Mouse (Mus musculus): Measurements from ENCODE around the gene Snap47.

The Snap47 gene

GRCm38 (mm10) chr11:59451086-59451485 is at the start of gene Snap47:
TSS of gene Snap47 (minus strand) at chr11:59451186.
- no peak for DNase-seq (ENCODE audit: low spot score in 2 of 2)

- no peak for DNase-seq (ENCODE audit: low spot score in 2 of 2)
Measured at GRCm38 (mm10) chr11:59497747-59498146, 46.8 kb upstream of the Snap47 start.

- no peak for DNase-seq (ENCODE audit: low spot score in 2 of 2)
Measured at GRCm38 (mm10) chr11:59496672-59497310, 45.8 kb upstream of the Snap47 start.

DNA sequence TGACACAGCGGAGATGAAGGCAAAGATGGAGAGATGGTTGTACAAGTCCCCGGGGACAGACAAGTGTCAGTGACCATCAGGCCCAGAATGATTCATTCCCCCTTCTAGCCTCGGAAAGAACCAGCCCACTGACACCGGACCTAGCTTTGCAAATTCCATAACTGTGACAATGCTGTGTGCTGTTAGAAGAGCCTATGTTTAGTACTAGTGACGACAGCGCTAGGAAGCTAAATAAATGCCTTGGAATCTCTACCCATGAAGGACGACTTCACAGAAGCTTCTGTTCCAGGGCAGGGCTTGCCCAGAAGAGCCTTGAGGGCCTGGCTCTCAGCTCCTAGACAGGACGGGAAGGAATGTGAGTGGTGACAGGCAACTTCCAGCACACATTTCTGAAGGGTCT is 35.2 kb upstream of the Snap47 start:
- DNase-seq (ENCODE audit: low spot score in 2 of 2) = no peak

GRCm38 (mm10) chr11:59485641-59486040 is 34.7 kb upstream of the Snap47 start:
- no peak for DNase-seq (ENCODE audit: low spot score in 2 of 2)

DNA sequence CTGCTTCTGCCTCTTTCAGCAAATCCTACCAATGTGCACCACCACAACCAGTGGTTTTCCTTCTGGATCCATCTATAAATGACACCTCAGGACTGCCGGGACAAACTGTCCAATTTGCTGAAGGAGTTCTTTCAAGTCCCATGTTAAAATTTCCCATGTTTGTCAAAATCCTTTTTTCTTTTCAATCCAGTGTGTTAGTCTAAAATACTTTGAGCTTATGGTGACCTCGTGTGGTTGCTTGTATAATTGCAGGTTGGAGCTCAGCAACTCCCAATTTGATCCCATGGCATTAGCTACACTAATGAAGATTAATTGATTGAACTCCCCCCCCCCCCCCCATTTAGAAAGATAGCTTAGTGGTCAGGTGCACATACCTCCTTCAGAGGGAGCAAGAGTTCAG is 32.2 kb upstream of the Snap47 start:
- no peak for DNase-seq (ENCODE audit: low spot score in 2 of 2)

DNA sequence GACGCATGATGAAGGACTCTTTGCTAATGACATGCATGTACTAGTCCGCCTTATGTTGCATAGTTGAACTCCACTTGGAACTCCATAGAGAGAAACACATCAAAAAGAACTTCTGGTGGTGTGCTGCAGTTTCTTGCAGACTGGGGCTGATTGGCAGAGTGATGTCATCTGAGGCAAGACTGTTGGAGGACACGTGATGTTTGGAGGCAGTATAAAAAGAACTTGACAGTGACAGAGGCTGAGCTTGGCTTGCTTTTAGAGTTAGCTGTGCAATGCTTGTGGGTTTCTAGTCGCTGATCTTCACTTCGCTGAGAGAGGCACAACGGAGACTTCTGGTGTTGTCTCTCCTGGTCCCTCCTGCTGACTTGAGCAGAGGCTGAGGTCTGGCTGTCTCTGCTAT is 26.3 kb upstream of the Snap47 start:
- DNase-seq (ENCODE audit: low spot score in 2 of 2) = no peak

- DNase-seq (ENCODE audit: low spot score in 2 of 2) = peak; percentile 81 to 83
Measured at GRCm38 (mm10) chr11:59472326-59472677, 21.3 kb upstream of the Snap47 start, which contains the start of gene Zfp867. TSS of gene Zfp867 (minus strand) at chr11:59472474.

- no peak for DNase-seq (ENCODE audit: low spot score in 2 of 2)
Measured at GRCm38 (mm10) chr11:59471413-59472325, 20.7 kb upstream of the Snap47 start.

DNA sequence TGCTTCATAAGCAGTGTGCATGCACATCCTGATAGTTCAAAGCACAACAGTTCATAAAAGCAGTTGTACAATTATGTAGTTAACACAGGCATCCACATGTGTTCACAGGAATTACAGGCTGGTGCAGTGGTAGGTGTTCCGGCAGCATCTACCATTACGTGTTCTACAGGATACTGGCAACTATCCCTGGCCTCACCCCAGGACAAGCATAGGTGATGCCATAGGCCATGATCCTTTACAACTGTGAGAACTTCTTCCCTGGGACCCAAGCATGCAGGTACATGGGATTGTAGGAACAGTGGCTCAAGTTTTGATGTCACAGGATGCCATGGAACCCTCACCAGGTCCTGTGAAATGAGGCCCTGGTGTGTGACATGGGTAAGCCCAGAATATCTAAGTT is 9.5 kb upstream of the Snap47 start:
- no peak for DNase-seq (ENCODE audit: low spot score in 2 of 2)

DNA sequence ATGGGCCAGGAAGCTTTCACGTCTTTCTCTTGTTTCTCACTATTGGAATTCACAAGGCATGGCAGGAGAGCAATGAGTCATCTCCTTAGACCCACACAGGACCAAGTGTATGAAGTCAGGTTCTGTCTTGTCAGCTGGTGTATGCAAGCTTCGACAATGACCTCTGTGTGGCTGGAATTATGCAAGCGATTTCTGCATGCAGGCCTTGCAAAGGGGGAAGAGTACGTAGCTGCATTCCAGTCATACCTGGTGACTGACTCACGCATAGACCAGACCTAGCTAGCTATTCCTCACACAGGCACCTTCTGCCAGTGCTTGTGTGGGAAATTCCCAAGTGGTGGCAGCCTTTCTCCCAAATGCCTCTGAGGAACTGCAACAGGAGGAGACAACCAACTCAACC is 8.0 kb upstream of the Snap47 start:
- DNase-seq (ENCODE audit: low spot score in 2 of 2) = no peak

GRCm38 (mm10) chr11:59456891-59457290 is 5.9 kb upstream of the Snap47 start:
- DNase-seq (ENCODE audit: low spot score in 2 of 2) = no peak

- DNase-seq (ENCODE audit: low spot score in 2 of 2) = no peak
Measured at GRCm38 (mm10) chr11:59456346-59456745, 5.4 kb upstream of the Snap47 start.

DNA sequence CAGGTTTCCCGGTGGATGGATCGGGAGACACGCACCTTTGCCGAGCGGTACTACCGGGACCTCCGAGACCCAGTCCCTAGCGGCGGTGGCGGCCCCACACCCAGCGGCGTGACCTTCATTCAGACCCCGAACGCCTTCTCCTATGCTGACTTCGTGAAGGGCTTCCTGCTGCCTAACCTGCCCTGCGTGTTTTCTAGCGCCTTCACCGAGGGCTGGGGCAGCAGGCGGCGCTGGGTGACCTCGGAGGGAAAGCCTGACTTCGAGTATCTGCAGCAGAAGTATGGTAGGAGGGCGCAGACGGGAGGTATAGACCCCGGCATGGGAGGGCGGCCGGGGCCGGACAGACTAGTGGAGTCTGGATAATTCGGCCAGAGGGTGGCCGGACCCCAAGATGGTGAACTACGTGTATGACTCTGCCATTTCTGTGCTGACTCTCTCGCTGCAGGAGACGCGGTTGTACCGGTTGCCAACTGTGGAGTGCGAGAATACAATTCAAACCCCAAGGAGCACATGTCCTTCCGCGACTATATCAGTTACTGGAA is 685 bp downstream of the Snap47 start:
- DNase-seq (ENCODE audit: low spot score in 2 of 2) = no peak

DNA sequence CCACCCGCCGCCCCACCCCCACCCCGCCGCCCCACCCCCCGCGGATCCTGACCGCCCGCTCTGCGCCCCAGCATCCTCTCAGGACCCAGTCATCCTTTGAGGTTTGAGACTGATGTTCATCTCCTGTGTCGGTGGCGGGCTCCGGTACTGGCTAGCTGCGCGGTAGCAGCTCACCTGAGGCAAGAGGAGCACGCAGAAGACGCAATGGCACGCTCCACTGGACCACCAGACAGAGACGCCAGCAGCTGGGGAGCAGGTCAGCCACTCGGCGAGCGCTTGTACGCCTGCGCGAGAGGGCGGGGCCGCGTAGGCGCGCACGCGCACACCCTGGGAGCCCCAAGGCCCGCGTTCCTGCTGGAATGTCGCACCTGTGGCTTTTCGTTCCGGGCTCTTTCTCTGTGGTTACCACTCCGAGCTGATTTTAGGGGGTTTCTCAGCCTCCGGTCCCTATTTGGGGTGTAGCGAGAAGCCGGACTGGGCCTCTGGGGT is 1.2 kb downstream of the Snap47 start, which contains the start of gene Jmjd4:
TSS of gene Jmjd4 (plus strand) at position 305 of the 489 bp plus-strand sequence.
- peak; percentile 87 to 88 for DNase-seq (ENCODE audit: low spot score in 2 of 2)

- DNase-seq (ENCODE audit: low spot score in 2 of 2) = no peak
Measured at GRCm38 (mm10) chr11:59443102-59443501, 7.9 kb downstream of the Snap47 start.

DNA sequence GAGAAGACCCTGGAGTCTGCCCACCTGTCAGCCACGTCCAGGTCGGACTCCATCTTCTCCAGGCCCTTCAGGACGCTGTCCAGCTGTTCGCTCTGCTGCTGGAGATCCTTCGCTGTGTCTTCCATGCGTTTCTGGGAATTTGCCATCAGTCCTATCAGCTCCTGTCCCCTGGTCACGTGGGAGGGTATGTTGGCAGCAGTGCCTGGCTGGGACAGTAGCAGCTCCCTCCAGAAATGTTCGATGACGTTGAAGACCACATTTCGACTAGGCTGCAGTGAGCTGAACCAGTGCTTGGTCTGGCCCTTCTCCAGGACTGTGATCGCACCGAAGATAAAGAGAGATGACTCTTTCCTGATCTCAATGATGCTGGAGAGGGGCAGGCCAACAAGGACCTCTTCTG is 13.0 kb downstream of the Snap47 start:
- no peak for DNase-seq (ENCODE audit: low spot score in 2 of 2)

GRCm38 (mm10) chr11:59432261-59432660 is 18.7 kb downstream of the Snap47 start:
- no peak for DNase-seq (ENCODE audit: low spot score in 2 of 2)

DNA sequence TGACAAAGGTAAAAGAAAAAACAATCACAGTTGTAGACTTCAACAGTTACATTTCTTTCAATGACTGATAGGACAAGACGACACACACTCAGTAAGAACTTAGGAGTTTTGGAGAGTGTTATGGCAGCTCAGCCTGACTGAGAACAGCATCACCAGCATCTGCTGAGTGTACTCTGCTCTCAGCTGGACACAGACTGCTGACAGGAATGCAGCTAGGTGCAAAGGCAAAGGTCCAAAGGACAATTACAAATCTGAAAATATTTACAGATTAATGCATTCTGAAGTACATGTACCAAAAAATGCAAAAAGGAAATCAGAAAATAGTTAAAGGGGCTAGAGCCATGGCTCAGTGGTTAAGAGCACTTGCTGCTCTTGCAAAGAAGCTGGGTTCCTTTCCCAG is 21.0 kb downstream of the Snap47 start:
- DNase-seq (ENCODE audit: low spot score in 2 of 2) = no peak

DNA sequence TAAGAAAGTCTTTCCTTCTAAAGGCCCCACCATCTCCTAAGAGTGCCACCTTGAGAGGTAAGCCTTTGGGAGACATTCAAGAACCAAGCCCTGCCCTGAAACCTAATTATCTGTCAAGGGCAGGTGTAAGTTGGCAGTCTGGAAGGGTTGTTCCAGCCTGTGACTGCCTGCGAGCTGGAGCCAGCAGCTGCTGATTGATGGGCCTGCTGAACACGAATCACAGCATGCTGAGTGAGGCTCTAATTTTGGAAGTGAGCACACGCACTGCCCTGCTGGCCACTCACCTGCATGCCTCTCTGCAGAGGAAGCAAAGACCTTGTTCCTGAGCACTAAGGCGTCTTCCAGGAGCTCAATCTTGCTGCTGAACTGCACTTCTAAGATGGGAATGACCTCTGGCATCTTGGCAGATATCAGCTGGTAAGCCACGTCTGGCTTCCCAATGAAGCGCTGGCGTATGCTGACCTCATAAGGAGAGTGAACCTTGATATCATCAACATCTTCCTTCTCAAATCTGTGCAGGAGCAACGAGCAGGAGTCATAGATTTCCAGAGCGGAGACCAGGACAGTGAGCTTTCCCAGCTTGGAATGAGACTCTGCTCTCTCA is 22.8 kb downstream of the Snap47 start:
- DNase-seq (ENCODE audit: low spot score in 2 of 2) = no peak

DNA sequence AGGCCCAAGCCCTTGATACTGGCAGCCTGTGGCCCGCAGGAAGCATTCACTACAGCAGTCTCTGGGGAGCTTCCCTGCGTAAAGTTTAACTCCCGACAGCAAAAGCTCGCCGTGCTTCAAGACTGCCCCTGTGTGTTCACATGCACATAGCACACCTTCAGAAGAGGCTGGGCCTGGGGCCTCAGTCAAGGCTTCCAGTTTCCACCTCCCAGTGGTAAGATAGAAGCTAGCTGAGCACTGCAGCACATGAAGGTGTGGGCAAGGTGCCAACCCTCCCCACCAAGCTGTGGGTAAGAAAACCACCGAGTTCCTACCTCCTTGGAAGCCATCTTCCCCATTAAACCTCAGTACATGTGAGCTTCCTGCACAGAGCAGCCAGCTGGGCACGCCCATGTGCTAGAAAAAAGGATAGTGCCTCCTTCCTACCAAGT is 25.3 kb downstream of the Snap47 start:
- peak in 1 of 2 experiments; percentile 27 for DNase-seq (ENCODE audit: low spot score in 2 of 2)

DNA sequence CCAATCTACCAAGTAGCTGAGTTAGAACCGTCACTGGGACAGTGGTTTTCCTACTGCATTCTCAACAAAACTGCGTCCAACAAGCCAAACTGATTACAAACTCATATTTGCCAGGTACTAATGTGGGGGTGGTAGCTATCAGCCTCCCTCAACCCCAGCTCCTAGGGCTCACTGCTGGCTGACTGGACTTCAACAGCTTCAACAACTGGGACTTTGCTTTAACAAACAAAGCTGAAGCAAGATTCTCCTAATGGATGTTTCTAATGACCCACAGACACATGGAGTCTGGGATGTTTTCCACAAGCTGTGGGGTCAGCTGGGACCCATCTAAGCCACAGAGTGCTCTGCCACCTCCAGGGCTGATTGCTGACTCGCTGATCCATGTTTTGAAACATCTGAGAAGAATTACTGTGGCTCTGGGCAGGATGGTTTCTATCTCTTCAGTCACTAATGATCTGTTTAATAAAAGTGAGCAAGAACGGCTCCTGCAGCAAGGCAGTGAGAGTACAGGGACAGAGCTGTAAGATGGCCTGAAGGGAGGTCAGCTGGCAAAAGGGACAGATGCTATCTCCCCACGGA is 27.9 kb downstream of the Snap47 start:
- no peak for DNase-seq (ENCODE audit: low spot score in 2 of 2)

Measured in frontal cortex, postnatal 25 days (tissue).